Mouse (Mus musculus): Measurements from ENCODE around the gene Fmo4. TPM values are rescaled to one million over a fixed set of nuclear protein-coding genes. Genes with fewer than 3 reads are reported as not detected.

Gene Fmo4
- total and polyA plus RNA-seq, 3 experiments, result 0.08 to 0.20 TPM; not detected in 1

- no peaks in the 10 kb centered on the region; the same call in 1 of the 2 replicates for H3K27me3 ChIP-seq (ENCODE audit: control insufficient read depth, insufficient read depth, low read length)
- no peak overlapping the region for H3K4me3 ChIP-seq
- H3K9ac ChIP-seq (ENCODE audit: low read depth, low read length), result no peak overlapping the region
- no peaks in the 10 kb centered on the region for H3K79me2 ChIP-seq (replicated peaks; ENCODE audit: control insufficient read depth, insufficient read depth, low read length)
- WGBS, result 75% methylated on average over 9 of the region's 9 CpGs
- no peak for DNase-seq
- no peaks in the 10 kb centered on the region for H3K36me3 ChIP-seq (ENCODE audit: control insufficient read depth, insufficient read depth, low read length)
- H3K4me1 ChIP-seq (ENCODE audit: control insufficient read depth, insufficient read depth, low read length), result no peaks in the 10 kb centered on the region
- intact Hi-C loops (cut with DNase I), result loop anchor here (5.0 kb wide), 2 partner anchors 84 to 259 kb away; partner anchors contain the start of gene Fmo2
- no peak for TF ChIP-seq CTCF (IDR thresholded peaks at IDR 0.05)
- TF ChIP-seq POLR2A (IDR thresholded peaks at IDR 0.05; ENCODE audit: insufficient read depth, low read depth, low read length), result no peak
- TF ChIP-seq EP300 (IDR thresholded peaks at IDR 0.05; ENCODE audit: insufficient read depth, low read depth, low read length), result no peak
- H3K27ac ChIP-seq, result no peak overlapping the region
Observed at GRCm38 (mm10) chr1:162813143-162813835, 483 bp downstream of the Fmo4 start.

GRCm38 (mm10) chr1:162808541-162808940, 5.2 kb downstream of the Fmo4 start:
- H3K79me2 ChIP-seq (replicated peaks; ENCODE audit: control insufficient read depth, insufficient read depth, low read length), result no peaks in the 10 kb centered on the region
- no peak overlapping the region for H3K4me3 ChIP-seq
- H3K36me3 ChIP-seq (ENCODE audit: control insufficient read depth, insufficient read depth, low read length), result no peaks in the 10 kb centered on the region
- no peak for TF ChIP-seq EP300 (IDR thresholded peaks at IDR 0.05; ENCODE audit: insufficient read depth, low read depth, low read length)
- TF ChIP-seq POLR2A (IDR thresholded peaks at IDR 0.05; ENCODE audit: insufficient read depth, low read depth, low read length), result no peak
- no peak for TF ChIP-seq CTCF (IDR thresholded peaks at IDR 0.05)
- 74% methylated on average over 3 of the region's 3 CpGs for WGBS
- no peak overlapping the region for H3K27ac ChIP-seq
- no peak for DNase-seq
- no peaks in the 10 kb centered on the region; the same call in 1 of the 2 replicates for H3K27me3 ChIP-seq (ENCODE audit: control insufficient read depth, insufficient read depth, low read length)
- no peaks in the 10 kb centered on the region for H3K4me1 ChIP-seq (ENCODE audit: control insufficient read depth, insufficient read depth, low read length)
- no peak overlapping the region for H3K9ac ChIP-seq (ENCODE audit: low read depth, low read length)
- intact Hi-C loops (cut with DNase I), result no loop called here

- 82% methylated on average over 5 of the region's 5 CpGs for WGBS
- no peak overlapping the region for H3K9ac ChIP-seq (ENCODE audit: low read depth, low read length)
- H3K36me3 ChIP-seq (ENCODE audit: control insufficient read depth, insufficient read depth, low read length), result no peaks in the 10 kb centered on the region
- no peaks in the 10 kb centered on the region for H3K79me2 ChIP-seq (replicated peaks; ENCODE audit: control insufficient read depth, insufficient read depth, low read length)
- no peak for DNase-seq
- no peak overlapping the region for H3K4me3 ChIP-seq
- no peak overlapping the region for H3K27ac ChIP-seq
- H3K4me1 ChIP-seq (ENCODE audit: control insufficient read depth, insufficient read depth, low read length), result no peaks in the 10 kb centered on the region
- H3K27me3 ChIP-seq (ENCODE audit: control insufficient read depth, insufficient read depth, low read length), result no peaks in the 10 kb centered on the region; the same call in 1 of the 2 replicates
- intact Hi-C loops (cut with DNase I), result no loop called here
- no peak for TF ChIP-seq POLR2A (IDR thresholded peaks at IDR 0.05; ENCODE audit: insufficient read depth, low read depth, low read length)
- TF ChIP-seq EP300 (IDR thresholded peaks at IDR 0.05; ENCODE audit: insufficient read depth, low read depth, low read length), result no peak
- TF ChIP-seq CTCF (IDR thresholded peaks at IDR 0.05), result no peak
Observed at GRCm38 (mm10) chr1:162807441-162807840, 6.3 kb downstream of the Fmo4 start.

GRCm38 (mm10) chr1:162805011-162805410, 8.8 kb downstream of the Fmo4 start:
- no peak for DNase-seq
- TF ChIP-seq CTCF (IDR thresholded peaks at IDR 0.05) (peak; percentile 36), POLR2A (IDR thresholded peaks at IDR 0.05; ENCODE audit: insufficient read depth, low read depth, low read length) (no peak)

GRCm38 (mm10) chr1:162796441-162796840, 17.3 kb downstream of the Fmo4 start:
- Histone ChIP-seq H3K27me3 (ENCODE audit: control insufficient read depth, insufficient read depth, low read length) (no peaks in the 10 kb centered on the region), H3K9ac (ENCODE audit: low read depth, low read length) (no peak overlapping the region), H3K36me3 (ENCODE audit: control insufficient read depth, insufficient read depth, low read length) (no peaks in the 10 kb centered on the region), H3K4me1 (ENCODE audit: control insufficient read depth, insufficient read depth, low read length) (no peaks in the 10 kb centered on the region), H3K27ac (no peak overlapping the region), H3K4me3 (no peak overlapping the region), H3K79me2 (replicated peaks; ENCODE audit: control insufficient read depth, insufficient read depth, low read length) (no peaks in the 10 kb centered on the region)
- no peak for DNase-seq
- intact Hi-C loops (cut with DNase I), result no loop called here
- TF ChIP-seq CTCF (IDR thresholded peaks at IDR 0.05), result no peak
- TF ChIP-seq EP300 (IDR thresholded peaks at IDR 0.05; ENCODE audit: insufficient read depth, low read depth, low read length), result no peak
- TF ChIP-seq POLR2A (IDR thresholded peaks at IDR 0.05; ENCODE audit: insufficient read depth, low read depth, low read length), result no peak

More at GRCm38 (mm10) chr1:162805011-162805410, 8.8 kb downstream of the Fmo4 start:
- Histone ChIP-seq H3K4me1 (ENCODE audit: control insufficient read depth, insufficient read depth, low read length) (no peaks in the 10 kb centered on the region), H3K36me3 (ENCODE audit: control insufficient read depth, insufficient read depth, low read length) (no peaks in the 10 kb centered on the region), H3K27ac (no peak overlapping the region), H3K9ac (ENCODE audit: low read depth, low read length) (no peak overlapping the region), H3K79me2 (replicated peaks; ENCODE audit: control insufficient read depth, insufficient read depth, low read length) (no peaks in the 10 kb centered on the region), H3K4me3 (no peak overlapping the region), H3K27me3 (ENCODE audit: control insufficient read depth, insufficient read depth, low read length) (no peaks in the 10 kb centered on the region; the same call in 1 of the 2 replicates)
- WGBS, result 61% methylated on average over 5 of the region's 5 CpGs
- intact Hi-C loops (cut with DNase I), result no loop called here

GRCm38 (mm10) chr1:162792306-162793044, 21.3 kb downstream of the Fmo4 start:
- no peaks in the 10 kb centered on the region for H3K27me3 ChIP-seq (ENCODE audit: control insufficient read depth, insufficient read depth, low read length)
- H3K36me3 ChIP-seq (ENCODE audit: control insufficient read depth, insufficient read depth, low read length), result no peaks in the 10 kb centered on the region
- H3K27ac ChIP-seq, result no peak overlapping the region
- no peak overlapping the region for H3K9ac ChIP-seq (ENCODE audit: low read depth, low read length)
- intact Hi-C loops (cut with DNase I), result no loop called here
- no peaks in the 10 kb centered on the region for H3K79me2 ChIP-seq (replicated peaks; ENCODE audit: control insufficient read depth, insufficient read depth, low read length)
- 68% methylated on average over 7 of the region's 7 CpGs for WGBS
- no peak for DNase-seq
- no peak overlapping the region for H3K4me3 ChIP-seq
- H3K4me1 ChIP-seq (ENCODE audit: control insufficient read depth, insufficient read depth, low read length), result no peaks in the 10 kb centered on the region
- no peak for TF ChIP-seq CTCF (IDR thresholded peaks at IDR 0.05)
- no peak for TF ChIP-seq EP300 (IDR thresholded peaks at IDR 0.05; ENCODE audit: insufficient read depth, low read depth, low read length)
- no peak for TF ChIP-seq POLR2A (IDR thresholded peaks at IDR 0.05; ENCODE audit: insufficient read depth, low read depth, low read length)
